Mouse (Mus musculus) bone marrow macrophage, adult 2 months (primary cell): ENCODE data around the gene Prpf6. TPM values are rescaled to one million over a fixed set of nuclear protein-coding genes. Genes with fewer than 3 reads are reported as not detected.

ENCODE experiments used
- H3K27ac ChIP-seq: 2 replicates; pipeline ENCODE4 v1.5.1; 2012; ENCODE audit warnings: low read depth, low read length; ENCODE audit not compliant: insufficient read depth
- H3K4me1 ChIP-seq: 2 replicates; pipeline ENCODE4 v1.6.1; 2012; ENCODE audit warnings: low read length; ENCODE audit not compliant: control insufficient read depth, insufficient read depth
- H3K4me3 ChIP-seq: 2 replicates; pipeline ENCODE4 v1.5.1; 2012; ENCODE audit warnings: mild to moderate bottlenecking, low read length, moderate library complexity; ENCODE audit not compliant: insufficient read depth
- CTCF ChIP-seq: IDR thresholded peaks from 2 replicates; pipeline ENCODE4 v1.5.1; 2012; ENCODE audit warnings: low read depth, mild to moderate bottlenecking, low read length, moderate library complexity
- POLR2A ChIP-seq: IDR thresholded peaks from 2 replicates; pipeline ENCODE4 v1.6.1; 2012; ENCODE audit warnings: mild to moderate bottlenecking, low read depth, low read length, borderline replicate concordance
- polyA plus RNA-seq: library from polyadenylated mRNA; stranded (reverse); fragments of >200 nt; gene quantifications from 2 replicates; pipeline ENCODE4 v1.2.4, GENCODE M21; 2012; ENCODE audit not compliant: missing spikeins, insufficient read depth, insufficient read length

Prpf6 gene
- polyA plus RNA-seq, 1 experiment, result 45.7 TPM

- H3K4me3 ChIP-seq, result peak within 1 kb of the TSS; percentile 86
- H3K4me1 ChIP-seq, result peaks cover 32% of the 10 kb centered on the region
- TF ChIP-seq CTCF (no peak), POLR2A (no peak)
- H3K27ac ChIP-seq, result peak within 1 kb of the TSS; percentile 96
These were observed 101.9 kb downstream of the Prpf6 start, which contains the start of gene Rgs19 for GRCm38 (mm10) chr2:181693339-181694280. Gene Rgs19, minus strand, starts transcription at chr2:181693977.

- Histone ChIP-seq H3K4me1 (peaks cover 31% of the 10 kb centered on the region), H3K4me3 (peak overlapping the region; percentile 86), H3K27ac (no peak overlapping the region)
- TF ChIP-seq POLR2A (no peak), CTCF (no peak)
These were observed 102.9 kb downstream of the Prpf6 start for GRCm38 (mm10) chr2:181694581-181694980.

- Histone ChIP-seq H3K27ac (no peak overlapping the region), H3K4me3 (no peak overlapping the region), H3K4me1 (peaks cover 19% of the 10 kb centered on the region)
- TF ChIP-seq CTCF, result no peak
- no peak for TF ChIP-seq POLR2A
These were observed 104.1 kb downstream of the Prpf6 start for GRCm38 (mm10) chr2:181695776-181696175.

- Histone ChIP-seq H3K27ac (no peak overlapping the region), H3K4me1 (peaks cover 9% of the 10 kb centered on the region), H3K4me3 (no peak overlapping the region)
- TF ChIP-seq POLR2A (no peak), CTCF (no peak)
These were observed 105.2 kb downstream of the Prpf6 start for GRCm38 (mm10) chr2:181696801-181697420.

GRCm38 (mm10) chr2:181698241-181698640, 106.6 kb downstream of the Prpf6 start, which contains the start of gene Lkaaear1:
Gene Lkaaear1, minus strand, starts transcription at chr2:181698442.
- Histone ChIP-seq H3K4me3 (no peak within 1 kb of the TSS), H3K4me1 (peaks cover 4% of the 10 kb centered on the region), H3K27ac (no peak within 1 kb of the TSS)
- no peak for TF ChIP-seq POLR2A
- no peak for TF ChIP-seq CTCF

Other genes starting within 250 kb of the Prpf6 start
- 18.7 and 22.5 TPM in 2 replicates for gene Zgpat, start 226.9 kb upstream of the Prpf6 start, polyA plus RNA-seq
- gene Arfrp1, start 226.5 kb upstream of the Prpf6 start, polyA plus RNA-seq, result 41.3 and 47.7 TPM in 2 replicates
- gene Lime1, start 211.8 kb upstream of the Prpf6 start, polyA plus RNA-seq, result 10.9 and 15.7 TPM in 2 replicates
- gene Zbtb46, start 132.4 kb upstream of the Prpf6 start, polyA plus RNA-seq, result 0.11 and 0.55 TPM in 2 replicates
- not detected in 2 replicates for gene Abhd16b, start 98.7 kb upstream of the Prpf6 start, polyA plus RNA-seq
- gene Tpd52l2, start 94.7 kb upstream of the Prpf6 start, polyA plus RNA-seq, result 61.9 and 65.6 TPM in 2 replicates
- 66.3 and 71.7 TPM in 2 replicates for gene Dnajc5, start 71.4 kb upstream of the Prpf6 start, polyA plus RNA-seq
- gene Uckl1, start 7.0 kb upstream of the Prpf6 start, polyA plus RNA-seq, result 108 and 113 TPM in 2 replicates
- 18.6 and 23.0 TPM in 2 replicates for gene Zfp512b, start 935 bp downstream of the Prpf6 start, polyA plus RNA-seq
- 5.0 and 5.3 TPM in 2 replicates for gene Samd10, start 7.3 kb downstream of the Prpf6 start, polyA plus RNA-seq
- gene Gm29797, start 65.2 kb downstream of the Prpf6 start, polyA plus RNA-seq, result not detected in 2 replicates
- gene Sox18, start 79.8 kb downstream of the Prpf6 start, polyA plus RNA-seq, result not detected in 2 replicates
- gene Tcea2, start 88.4 kb downstream of the Prpf6 start, polyA plus RNA-seq, result 4.4 and 7.0 TPM in 2 replicates
- gene Rgs19, start 102.1 kb downstream of the Prpf6 start, polyA plus RNA-seq, result 155 and 173 TPM in 2 replicates
- not detected in 2 replicates for gene Lkaaear1, start 106.6 kb downstream of the Prpf6 start, polyA plus RNA-seq
- not detected in 2 replicates for gene Oprl1, start 123.1 kb downstream of the Prpf6 start, polyA plus RNA-seq
- gene Myt1, start 171.5 kb downstream of the Prpf6 start, polyA plus RNA-seq, result not detected in 2 replicates
- 48.2 and 53.6 TPM in 2 replicates for gene Pcmtd2, start 246.0 kb downstream of the Prpf6 start, polyA plus RNA-seq